Mouse (Mus musculus): ENCODE measurements at regions not wholly inside any gene's neighbourhood (a gene's known extent, or its start where the extent isn't known, plus 50 kb on each side); places are given as distances from the start of the nearest gene placed in this dataset.

DNA sequence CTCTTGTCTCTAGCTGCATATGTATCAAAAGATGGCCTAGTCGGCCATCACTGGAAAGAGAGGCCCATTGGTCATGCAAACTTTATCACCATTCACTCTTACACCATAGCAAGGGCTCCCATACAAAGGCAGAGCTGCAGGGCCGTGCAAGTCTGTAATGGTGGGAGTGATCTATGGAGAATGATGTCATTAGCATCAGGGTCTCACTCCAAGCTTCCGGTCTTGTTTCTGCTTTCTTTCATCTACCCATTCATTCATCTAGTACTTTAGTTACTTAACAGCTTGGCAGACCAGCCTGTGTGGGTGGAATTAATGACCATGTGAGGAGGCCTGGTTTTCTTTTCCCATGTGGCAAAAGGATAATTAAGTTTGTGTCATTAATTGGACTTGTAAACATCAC lies 196.0 kb upstream of the Nbea start:
- TF ChIP-seq CTCF (IDR thresholded peaks at IDR 0.05; ENCODE audit: low read depth) (no peak), EP300 (IDR thresholded peaks at IDR 0.05; ENCODE audit: low read depth) (no peak)

All from liver, embryonic 14.5 days (tissue).